In the genomic region with DNA sequence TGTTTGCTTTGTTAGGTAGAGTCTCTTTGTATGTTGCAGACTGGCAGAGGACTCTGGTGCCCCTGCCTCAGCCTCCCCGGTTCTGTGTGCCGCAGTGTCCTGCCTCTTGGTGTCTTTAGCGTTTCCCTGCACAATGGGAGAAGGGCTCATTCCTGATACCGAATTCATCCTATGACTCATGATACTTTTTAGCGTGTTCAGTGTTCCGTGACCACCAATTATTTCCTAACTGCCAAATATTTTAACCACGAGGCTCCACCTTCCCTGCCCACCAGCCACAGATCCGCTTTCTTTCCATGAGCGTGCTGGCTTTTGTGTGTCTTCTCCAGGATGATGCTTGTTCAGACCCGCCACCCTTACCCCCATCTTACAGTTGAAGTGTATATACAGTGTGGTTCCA, we compare ENCODE assay signal across 17 mouse cellular contexts.
"Had no signal": no experiment of that assay in that cellular context is flagged by ENCODE, and none has a peak within 500 bp of the region (broad histone marks: within the 10 kb centered on the region; RNA-seq: fewer than 3 reads in every experiment).

No protein-coding gene starts in this region.

- ATAC-seq: liver, postnatal 0 days had no signal

- H3K27ac ChIP-seq: limb, embryonic 12.5 days; liver, embryonic 13.5 days; lung, embryonic 15.5 days; midbrain, embryonic 10.5 days; neural tube, embryonic 13.5 days; stomach, embryonic 15.5 days had no signal

- H3K4me3 ChIP-seq: limb, embryonic 12.5 days; liver, embryonic 13.5 days; lung, embryonic 15.5 days; midbrain, embryonic 10.5 days; neural tube, embryonic 13.5 days; stomach, embryonic 15.5 days had no signal

- H3K27me3 ChIP-seq: limb, embryonic 12.5 days; liver, embryonic 13.5 days; lung, embryonic 15.5 days; neural tube, embryonic 13.5 days; stomach, embryonic 15.5 days had no signal

- DNase-seq: kidney, adult 18-20 months; kidney, postnatal 14 days; layer of hippocampus, adult 9-11 months; layer of hippocampus, postnatal 36 days; liver; liver, embryonic 13.5 days; liver, postnatal 0 days; lung, postnatal 14 days; midbrain, embryonic 14.5 days; right cerebral cortex, postnatal 14 days; thymus, adult 2 months; thymus, postnatal 25 days had no signal
